Mouse (Mus musculus): ENCODE results near the gene Srsf2.

Gene Srsf2

GRCm38 (mm10) chr11:116810528-116810927, 42.4 kb downstream of the Srsf2 start:
- DNase-seq (ENCODE audit: low spot score in 2 of 2): no peak

GRCm38 (mm10) chr11:116809520-116809919, 43.4 kb downstream of the Srsf2 start:
- no peak for DNase-seq (ENCODE audit: low spot score in 2 of 2)

- no peak for DNase-seq (ENCODE audit: low spot score in 2 of 2)
Observed at GRCm38 (mm10) chr11:116808811-116809395, 44.0 kb downstream of the Srsf2 start.

GRCm38 (mm10) chr11:116807938-116808606, 44.8 kb downstream of the Srsf2 start:
- DNase-seq (ENCODE audit: low spot score in 2 of 2): peak; percentile 54 to 71

- no peak for DNase-seq (ENCODE audit: low spot score in 2 of 2)
Observed at GRCm38 (mm10) chr11:116807526-116807925, 45.4 kb downstream of the Srsf2 start.

- DNase-seq (ENCODE audit: low spot score in 2 of 2): no peak
Observed at GRCm38 (mm10) chr11:116807116-116807515, 45.8 kb downstream of the Srsf2 start.

- DNase-seq (ENCODE audit: low spot score in 2 of 2): no peak
Observed at GRCm38 (mm10) chr11:116806136-116807071, 46.5 kb downstream of the Srsf2 start.

GRCm38 (mm10) chr11:116802709-116803108, 50.2 kb downstream of the Srsf2 start:
- DNase-seq (ENCODE audit: low spot score in 2 of 2): no peak

GRCm38 (mm10) chr11:116801106-116801505, 51.8 kb downstream of the Srsf2 start:
- no peak for DNase-seq (ENCODE audit: low spot score in 2 of 2)
